Mouse (Mus musculus) spleen, postnatal 36 days (tissue): ENCODE data around the gene Masp1.

Experiments used
- DNase-seq, 2 experiments: peaks; one replicate each; pipeline ENCODE4 v3.0.0; 2022; ENCODE audit warnings: low spot score in 2 of 2, mixed read lengths in 1 of 2

The Masp1 gene

DNA sequence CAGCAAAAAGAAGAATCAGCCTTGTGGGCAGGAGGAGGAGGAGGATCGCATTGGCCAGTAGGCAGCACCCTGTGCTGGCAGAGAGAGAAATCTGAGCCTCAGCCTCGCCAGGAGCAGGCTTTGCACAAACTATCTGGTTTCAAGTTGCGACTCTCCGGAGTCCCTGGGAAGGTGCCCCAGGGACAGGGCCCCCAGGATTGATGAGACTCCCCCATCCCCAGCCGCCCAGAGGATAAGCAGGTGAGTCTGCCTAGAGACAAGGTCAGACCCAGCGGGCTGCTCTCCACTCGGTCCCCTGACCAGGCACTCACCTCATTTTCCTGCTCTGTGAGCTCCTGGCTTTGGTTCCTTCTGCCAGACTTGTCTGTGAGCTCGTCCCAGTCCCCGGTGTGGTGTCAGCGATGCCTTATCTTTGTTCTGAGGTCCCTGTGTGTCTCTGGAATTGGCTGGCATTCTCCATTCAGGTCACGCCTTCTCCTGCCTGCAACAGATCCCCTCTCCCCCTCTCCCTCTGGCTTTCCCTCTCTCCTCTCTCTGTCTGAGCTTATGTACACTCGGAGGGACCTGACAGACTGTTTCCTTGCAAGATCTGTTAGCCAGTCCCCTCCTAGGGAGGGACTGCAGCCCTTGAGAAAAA is at the start of gene Masp1, which contains the start of gene Rtp4:
Gene Masp1 (minus strand): TSS at position 581 of the 637 bp plus-strand sequence.
Gene Rtp4 (plus strand): TSS at position 57 of the 637 bp plus-strand sequence.
- no peak for DNase-seq

DNA sequence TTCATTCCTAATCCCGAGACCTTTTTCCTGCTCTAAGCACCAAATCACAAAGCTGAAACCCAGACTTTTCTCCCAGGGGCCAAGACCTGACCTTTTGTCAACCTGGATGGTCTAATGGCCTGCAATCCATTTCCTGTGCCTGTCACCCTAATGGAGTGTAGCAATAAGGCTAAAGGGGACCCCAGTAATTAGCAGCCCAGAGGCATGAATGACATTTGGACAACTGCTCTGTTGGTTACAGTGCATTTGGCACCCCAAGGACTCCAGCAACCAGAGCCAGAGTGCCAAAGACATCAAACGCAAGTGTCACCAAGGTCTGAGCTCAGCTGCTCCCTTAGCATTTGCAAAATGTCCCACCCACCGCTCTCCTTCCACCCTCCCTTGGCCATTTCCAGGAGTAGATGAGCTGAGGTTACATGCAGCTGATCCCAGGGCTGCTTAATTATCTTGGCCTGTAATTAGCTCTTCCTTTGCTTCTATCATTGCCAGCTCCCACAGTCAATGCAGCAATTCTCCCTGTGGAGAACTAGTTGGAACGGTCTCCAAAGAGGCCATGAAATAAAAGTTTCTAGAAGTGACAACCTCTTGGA is 47.8 kb upstream of the Masp1 start:
- DNase-seq = no peak

- DNase-seq = no peak
These were observed 37.1 kb upstream of the Masp1 start for GRCm38 (mm10) chr16:23557669-23558068.

GRCm38 (mm10) chr16:23557195-23557594 is 36.6 kb upstream of the Masp1 start:
- peak; percentile 42 to 57 for DNase-seq

GRCm38 (mm10) chr16:23554673-23555072 is 34.1 kb upstream of the Masp1 start:
- no peak for DNase-seq

GRCm38 (mm10) chr16:23550981-23551582 is 30.5 kb upstream of the Masp1 start:
- no peak for DNase-seq

GRCm38 (mm10) chr16:23550346-23550980 is 29.8 kb upstream of the Masp1 start:
- DNase-seq = peak; percentile 40 to 58

GRCm38 (mm10) chr16:23547783-23548182 is 27.2 kb upstream of the Masp1 start:
- DNase-seq = no peak

- DNase-seq = no peak
These were observed 23.7 kb upstream of the Masp1 start for GRCm38 (mm10) chr16:23544361-23544760.

GRCm38 (mm10) chr16:23542866-23543265 is 22.3 kb upstream of the Masp1 start:
- DNase-seq = no peak

- no peak for DNase-seq
These were observed 20.4 kb upstream of the Masp1 start for GRCm38 (mm10) chr16:23541046-23541445.

- no peak for DNase-seq
These were observed 13.1 kb upstream of the Masp1 start for GRCm38 (mm10) chr16:23533707-23534106.

GRCm38 (mm10) chr16:23529186-23529585 is 8.6 kb upstream of the Masp1 start:
- no peak for DNase-seq

DNA sequence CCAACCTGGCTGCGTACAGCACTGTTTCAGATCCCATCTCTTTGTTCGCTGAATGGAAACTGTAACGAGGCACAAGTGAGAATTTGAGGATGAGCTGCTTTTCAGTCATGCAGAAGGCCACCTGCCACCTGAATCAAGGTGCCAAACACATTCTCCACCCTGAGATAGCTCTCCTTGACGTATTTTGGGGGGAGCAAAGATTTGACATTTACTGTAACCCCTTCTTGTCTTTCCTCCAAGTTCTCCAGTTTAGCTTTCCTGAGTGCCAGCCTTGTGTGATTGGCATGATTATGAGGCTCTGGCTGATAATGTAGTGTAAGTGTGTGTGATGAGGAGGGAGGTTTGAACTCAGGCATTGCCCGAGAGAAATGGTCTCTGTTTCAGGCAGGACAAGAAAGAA is 1.5 kb upstream of the Masp1 start:
- DNase-seq = no peak

GRCm38 (mm10) chr16:23521092-23521491 is 477 bp upstream of the Masp1 start:
- DNase-seq = no peak

GRCm38 (mm10) chr16:23519771-23520170 is 844 bp downstream of the Masp1 start:
- no peak for DNase-seq

DNA sequence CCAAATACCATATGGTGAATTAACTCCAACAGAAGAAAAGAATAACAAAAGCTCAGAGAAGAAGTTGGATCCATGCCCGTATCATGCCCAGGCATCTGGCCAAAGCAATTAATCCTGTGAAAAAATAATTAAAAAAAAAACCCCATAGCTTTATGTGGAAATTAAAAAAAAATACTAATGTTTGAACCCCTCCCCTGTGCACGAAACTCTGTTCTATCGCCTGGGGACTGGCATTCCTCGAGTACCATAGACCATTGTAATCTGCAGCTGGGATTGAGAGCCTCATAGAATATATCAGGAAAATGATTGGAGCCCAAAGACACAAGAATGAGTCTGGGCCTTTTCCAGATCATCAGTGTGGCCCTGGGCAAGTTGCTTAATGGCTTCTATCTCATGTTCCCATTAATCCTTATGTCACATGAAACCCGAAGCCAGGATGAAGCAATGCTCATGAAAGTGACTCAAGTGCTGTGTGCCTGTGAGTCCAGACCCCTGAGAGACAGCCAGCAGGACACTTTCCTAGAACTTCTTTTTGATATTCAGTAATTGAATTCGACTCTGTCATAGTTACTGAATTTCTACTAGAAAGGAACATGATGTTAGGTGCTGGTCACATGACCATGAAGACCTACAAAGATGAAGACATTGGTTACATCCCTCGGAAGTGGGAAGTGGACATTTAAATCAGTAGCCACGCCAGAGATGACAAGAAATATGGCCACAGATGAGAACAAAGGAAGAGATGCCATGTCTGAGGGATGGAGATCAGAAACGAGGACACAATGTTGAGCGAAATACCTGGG is 1.8 kb downstream of the Masp1 start:
- DNase-seq = no peak

DNA sequence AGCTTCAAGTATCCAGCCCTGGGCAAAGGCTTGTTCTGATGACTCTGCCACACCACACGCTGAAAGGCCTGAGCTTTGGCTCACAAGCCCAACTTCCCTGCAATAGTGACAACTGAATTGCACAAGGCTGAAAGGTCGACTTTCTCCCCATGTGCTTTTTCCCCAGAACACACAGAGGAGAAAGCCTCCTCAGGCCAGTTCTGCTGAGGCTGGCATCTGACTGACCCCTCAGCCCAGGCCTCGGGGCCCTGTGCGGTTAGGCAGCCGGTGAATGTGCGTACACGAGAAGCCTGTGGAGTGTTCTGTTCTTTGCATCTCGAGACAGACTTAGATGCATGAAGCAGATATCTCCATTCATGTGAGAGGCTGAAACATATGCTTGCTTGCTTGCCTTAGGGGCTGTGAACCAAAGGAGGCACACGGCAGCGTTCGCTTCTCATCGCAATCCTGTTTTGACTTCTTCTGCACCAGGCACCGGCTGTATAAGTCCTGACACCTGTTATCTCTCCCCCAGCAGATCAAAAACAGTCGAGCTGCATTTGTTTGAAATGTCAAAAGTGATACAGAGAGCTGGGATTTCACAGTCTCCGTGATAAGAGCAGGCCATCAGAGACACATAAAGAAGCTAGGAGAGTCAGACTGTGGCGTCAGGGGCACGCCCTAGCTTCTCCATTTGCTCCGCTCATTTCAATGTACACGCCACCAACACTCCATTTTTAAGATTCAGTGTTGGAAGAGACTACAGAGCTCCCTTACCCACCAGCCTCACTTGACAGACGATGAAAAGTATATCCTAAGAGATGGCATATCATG is 2.7 kb downstream of the Masp1 start:
- DNase-seq = no peak

DNA sequence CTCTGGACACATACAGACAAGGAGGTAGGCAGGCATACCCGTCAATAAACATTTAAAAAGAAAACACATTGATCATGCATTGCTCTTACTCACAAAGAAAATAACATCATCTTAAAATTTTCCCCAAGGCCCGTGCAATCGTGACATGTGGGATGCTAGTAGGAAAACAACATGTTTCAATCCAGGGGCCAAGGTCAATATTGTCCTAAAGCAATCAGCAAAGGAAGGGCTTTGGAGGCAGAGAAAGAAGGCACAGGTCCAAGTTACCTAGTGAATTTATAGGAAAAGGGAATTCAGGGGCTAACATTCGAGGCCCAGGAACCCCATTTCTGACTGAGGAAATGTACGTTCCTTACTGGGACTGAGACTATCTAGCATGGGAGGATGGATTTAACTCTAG is 3.4 kb downstream of the Masp1 start:
- no peak for DNase-seq

DNA sequence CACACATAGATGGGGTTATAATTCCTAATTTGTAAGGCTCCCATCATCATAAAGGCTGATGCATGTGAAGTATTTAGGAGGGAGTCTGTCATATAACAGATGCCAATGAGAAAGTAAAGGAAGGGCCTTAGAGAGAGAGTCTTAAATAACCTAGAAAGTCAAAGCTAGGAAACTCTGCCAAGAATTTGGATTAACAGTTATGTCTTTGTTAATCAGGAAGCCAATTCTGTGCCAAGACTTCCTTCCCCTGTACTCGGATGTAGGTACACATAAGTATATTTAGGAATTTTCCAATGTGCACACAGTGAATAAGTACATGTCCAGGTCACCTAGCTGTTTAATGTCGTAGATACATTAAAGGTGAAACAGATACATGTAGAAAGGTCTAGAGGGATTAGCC is 4.0 kb downstream of the Masp1 start:
- no peak for DNase-seq

DNA sequence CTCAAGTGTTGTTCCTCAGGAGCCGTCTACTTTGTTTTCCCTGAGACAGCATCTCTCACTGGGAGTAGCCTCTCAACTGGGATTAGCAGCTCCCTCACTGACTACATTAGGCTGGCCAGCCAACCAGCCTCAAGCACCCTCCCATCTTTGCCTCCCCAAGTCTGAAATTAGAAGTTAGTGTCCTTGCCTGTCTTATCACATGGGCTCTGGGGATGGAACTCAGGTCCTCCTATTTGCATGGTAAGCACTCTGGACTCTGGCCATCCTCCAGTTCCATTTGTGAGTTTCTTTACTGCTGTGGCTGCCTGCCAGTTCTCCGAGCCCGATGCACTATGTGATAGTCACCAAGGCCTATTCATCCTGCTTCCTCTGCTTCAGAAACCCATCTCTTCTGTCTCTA is 4.8 kb downstream of the Masp1 start:
- DNase-seq = peak; percentile 3 to 6
